Mouse (Mus musculus) hindbrain, embryonic 12.5 days (tissue): ENCODE measurements at regions not wholly inside any gene's neighbourhood (a gene's known extent, or its start where the extent isn't known, plus 50 kb on each side); places are given as distances from the start of the nearest gene placed in this dataset.

ENCODE experiments used
- ATAC-seq: fragments of 200-750 bp; cut with Nextera tagmentation; 2 replicates; pipeline ENCODE4 v1.8.0; 2017; ENCODE audit warnings: moderate TSS enrichment; ENCODE audit not compliant: low FRiP score
- H3K27ac ChIP-seq: fragments of 300-500 bp; sonication (generic); 2 replicates; pipeline ENCODE4 v1.5.1; 2016; ENCODE audit warnings: mild to moderate bottlenecking
- H3K27me3 ChIP-seq: fragments of 300-500 bp; sonication (generic); 2 replicates; pipeline ENCODE4 v1.6.1; 2016; ENCODE audit warnings: mild to moderate bottlenecking
- H3K36me3 ChIP-seq: fragments of 300-500 bp; sonication (generic); 2 replicates; pipeline ENCODE4 v1.6.1; 2016; ENCODE audit warnings: mild to moderate bottlenecking
- H3K4me1 ChIP-seq: fragments of 300-500 bp; sonication (generic); 2 replicates; pipeline ENCODE4 v1.6.1; 2016
- H3K4me2 ChIP-seq: fragments of 300-500 bp; sonication (generic); replicated peaks from 2 replicates; pipeline ENCODE4 v1.6.1; 2016; ENCODE audit warnings: mild to moderate bottlenecking
- H3K4me3 ChIP-seq: fragments of 300-500 bp; sonication (generic); 2 replicates; pipeline ENCODE4 v1.5.1; 2016; ENCODE audit warnings: mild to moderate bottlenecking
- H3K9ac ChIP-seq: fragments of 300-500 bp; sonication (generic); 2 replicates; pipeline ENCODE4 v1.6.1; 2016; ENCODE audit warnings: mild to moderate bottlenecking, moderate library complexity
- H3K9me3 ChIP-seq: fragments of 300-500 bp; sonication (generic); replicated peaks from 2 replicates; pipeline ENCODE4 v1.6.1; 2016; ENCODE audit warnings: mild to moderate bottlenecking
- whole genome bisulfite sequencing: fragments of 180-500 bp; shearing (Covaris S2); methylation state at CpG from one replicate; pipeline ENCODE4 v1.1.7; 2016; 5-methylcytosine and 5-hydroxymethylcytosine counted together

GRCm38 (mm10) chr14:66431630-66432029 lies 422.6 kb upstream of the Gulo start:
- 89% methylated on average over 5 of the region's 5 CpGs for WGBS
- H3K27me3 ChIP-seq, result no peaks in the 10 kb centered on the region
- ATAC-seq, result no peak
- H3K4me3 ChIP-seq, result no peak overlapping the region
- H3K27ac ChIP-seq, result no peak overlapping the region
- H3K9ac ChIP-seq, result no peak overlapping the region
- H3K36me3 ChIP-seq, result no peaks in the 10 kb centered on the region
- H3K4me1 ChIP-seq, result no peaks in the 10 kb centered on the region
- no peak overlapping the region for H3K4me2 ChIP-seq
- H3K9me3 ChIP-seq, result no peaks in the 10 kb centered on the region

- no peaks in the 10 kb centered on the region for H3K27me3 ChIP-seq
- ATAC-seq, result no peak
- no peaks in the 10 kb centered on the region for H3K9me3 ChIP-seq
- 6% methylated on average over 5 of the region's 5 CpGs for WGBS
- H3K36me3 ChIP-seq, result no peaks in the 10 kb centered on the region
- H3K27ac ChIP-seq, result no peak overlapping the region
- H3K4me3 ChIP-seq, result no peak overlapping the region
- H3K4me2 ChIP-seq, result no peak overlapping the region
- peaks cover 10% of the 10 kb centered on the region for H3K4me1 ChIP-seq
- H3K9ac ChIP-seq, result no peak overlapping the region
These were observed 415.1 kb upstream of the Gulo start for GRCm38 (mm10) chr14:66424141-66424540.
